In the genomic region with DNA sequence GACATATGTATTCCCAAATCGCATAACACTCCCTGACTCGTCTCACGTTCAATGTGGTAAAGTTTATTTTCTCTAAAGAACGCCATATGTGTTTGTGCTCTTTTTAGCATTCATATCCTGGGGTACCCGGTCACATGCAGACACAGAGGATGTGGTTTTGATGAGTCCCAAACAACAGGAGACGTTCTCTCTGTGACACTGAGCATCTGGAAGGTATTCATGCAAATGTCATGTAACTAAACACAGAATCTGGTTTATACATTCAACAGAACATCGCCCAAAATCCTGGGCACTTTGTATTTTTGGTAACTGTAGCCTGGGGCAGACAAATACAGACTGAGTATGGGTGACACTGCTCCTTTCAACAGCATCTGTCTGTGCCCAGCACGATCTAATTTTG, we compare ENCODE assay signal across 15 mouse cellular contexts.
DNase-seq lines count a peak whose midpoint lies in the region; ATAC-seq lines count a peak whose summit lies in the region.
"Had no signal": no experiment of that assay in that cellular context is flagged by ENCODE, and none has a peak within 500 bp of the region (broad histone marks: within the 10 kb centered on the region; RNA-seq: fewer than 3 reads in every experiment).

No protein-coding gene starts in this region.

- ATAC-seq in CD4-positive, CD25-positive, alpha-beta regulatory T cell, adult 4 months: peak; percentile 84
- ATAC-seq: forebrain, postnatal 0 days had no signal

- intact Hi-C loops in left cerebral cortex, postnatal 14 days (cut with DNase I): no loop called here
- intact Hi-C loops in left cerebral cortex, postnatal 25 days (cut with DNase I): no loop called here

- peak; percentile 25 to 62 for DNase-seq in left cerebral cortex, postnatal 14 days (ENCODE audit: low spot score in 2 of 2)
- DNase-seq in left cerebral cortex, adult 18-20 months (ENCODE audit: low spot score in 2 of 2): no peak
- peak; percentile 54 for DNase-seq in CD4-positive helper T cell, adult 2 months (ENCODE audit: low read depth, low spot score)
- DNase-seq in left cerebral cortex, postnatal 25 days (ENCODE audit: low spot score in 2 of 2): peak; percentile 34 to 78
- DNase-seq in B cell, adult 2 months: no peak
- no peak for DNase-seq in ovary, postnatal 14 days (ENCODE audit: low spot score)
- DNase-seq: adrenal gland, postnatal 10 days; cerebellum, adult 11-12 months; cerebellum, postnatal 36 days; forebrain, postnatal 0 days; gastrocnemius, postnatal 25 days; kidney, adult 9 months; kidney, postnatal 4 days; lung, postnatal 10 days had no signal

Comparison
In these comparisons a context has a peak if more than half of its experiments do, and no peak if none do; other contexts are left out.
1. DNase-seq: peak in left cerebral cortex, postnatal 14 days (2 of 2), CD4-positive helper T cell, adult 2 months (single experiment) and left cerebral cortex, postnatal 25 days (2 of 2); none in left cerebral cortex, adult 18-20 months (0 of 2), B cell, adult 2 months (0 of 2) and ovary, postnatal 14 days (single experiment).